Mouse (Mus musculus) G1E (cell line): ENCODE data around the gene Rgcc.

Experiments
- CTCF ChIP-seq: IDR thresholded peaks from 2 replicates; pipeline ENCODE4 v1.5.1; 2012; ENCODE audit warnings: low read depth, low read length, inconsistent platforms, mixed read lengths
- GATA1 ChIP-seq: IDR thresholded peaks from 2 replicates; pipeline ENCODE4 v1.6.1; 2012; ENCODE audit warnings: borderline replicate concordance, low read length, inconsistent platforms, mixed read lengths
- POLR2AphosphoS5 ChIP-seq: IDR thresholded peaks from 2 replicates; pipeline ENCODE4 v1.6.1; 2012; ENCODE audit warnings: low read depth, low read length, inconsistent platforms; ENCODE audit not compliant: insufficient replicate concordance
- TAL1 ChIP-seq: conservative IDR thresholded peaks from 2 replicates; pipeline ENCODE4 v1.6.1; 2012; ENCODE audit warnings: low read depth, low read length, inconsistent platforms, mixed read lengths

- TF ChIP-seq CTCF (no peak), POLR2AphosphoS5 (no peak), GATA1 (no peak), TAL1 (no peak)
Measured at GRCm38 (mm10) chr14:79313439-79314175, 12.2 kb upstream of the Rgcc start.
